8 mouse cellular contexts compared by ENCODE assay signal in genomic region chr5:123749065-123750064, GRCm38 (mm10). TPM values are rescaled to one million over a fixed set of nuclear protein-coding genes. Genes with fewer than 3 reads are reported as not detected.
A peak's percentile ranks its signal among the peaks of the same experiment; 100 is the strongest.
DNase-seq lines count a peak whose midpoint lies in the region; ATAC-seq lines count a peak whose summit lies in the region.

Gene Rsrc2, minus strand, starts transcription at chr5:123749414.
Gene Kntc1, plus strand, starts transcription at chr5:123749716.

- peak; percentile 96 for ATAC-seq in megakaryocyte progenitor cell, adult 5-6 weeks (replicated peaks; ENCODE audit: poor library complexity)

- peak; percentile 100 for DNase-seq in adipocyte (ENCODE audit: low spot score)
- peak; percentile 100 for DNase-seq in embryo, embryonic 10 days (ENCODE audit: low spot score)
- DNase-seq in gastrocnemius, postnatal 10 days = peak; percentile 93
- peak; percentile 100 for DNase-seq in induced T-regulatory cell, adult 2 months (ENCODE audit: low read depth)
- DNase-seq in left cerebral cortex, adult 9 months (ENCODE audit: low spot score in 2 of 2) = peak; percentile 99 to 100
- peak; percentile 97 for DNase-seq in right cerebral cortex, postnatal 14 days
- peak; percentile 99 for DNase-seq in urinary bladder, postnatal 36 days (ENCODE audit: low spot score in 2 of 2)

RNA-seq across cellular contexts. Expression of gene Rsrc2, which starts in this region (rescaled TPM):
- total RNA-seq in gastrocnemius, postnatal 10 days (2021) = 10 to 100 TPM; 48.7 to 64.9 TPM
- 159 and 160 TPM in 2 replicates for total RNA-seq in megakaryocyte progenitor cell, adult 5-6 weeks (2015)
- total RNA-seq in megakaryocyte progenitor cell, adult 5-6 weeks (2017) = 192 and 249 TPM in 2 replicates

RNA-seq across cellular contexts. Expression of gene Kntc1, which starts in this region (rescaled TPM):
- total RNA-seq in gastrocnemius, postnatal 10 days (2021) = 1 to 10 TPM; 5.2 to 5.9 TPM
- 49.3 and 53.1 TPM in 2 replicates for total RNA-seq in megakaryocyte progenitor cell, adult 5-6 weeks (2015)
- 30.5 and 39.6 TPM in 2 replicates for total RNA-seq in megakaryocyte progenitor cell, adult 5-6 weeks (2017)

Comparison
In these comparisons a context has a peak if more than half of its experiments do, and no peak if none do; other contexts are left out.
1. Peak in every context shown above with its lines: DNase-seq and ATAC-seq.
2. RNA of gene Kntc1 (total RNA-seq): 30.5 to 53.1 TPM in megakaryocyte progenitor cell, adult 5-6 weeks; 5.2 to 5.9 TPM in gastrocnemius, postnatal 10 days; every median in the first group is over 4 times any median in the second.